Mouse (Mus musculus): Measurements from ENCODE around the gene Hps1. TPM values are rescaled to one million over a fixed set of nuclear protein-coding genes. Genes with fewer than 3 reads are reported as not detected.

Gene Hps1
- total RNA-seq (2012; rRNA removed) = 13.1 and 17.3 TPM in 2 replicates

DNA sequence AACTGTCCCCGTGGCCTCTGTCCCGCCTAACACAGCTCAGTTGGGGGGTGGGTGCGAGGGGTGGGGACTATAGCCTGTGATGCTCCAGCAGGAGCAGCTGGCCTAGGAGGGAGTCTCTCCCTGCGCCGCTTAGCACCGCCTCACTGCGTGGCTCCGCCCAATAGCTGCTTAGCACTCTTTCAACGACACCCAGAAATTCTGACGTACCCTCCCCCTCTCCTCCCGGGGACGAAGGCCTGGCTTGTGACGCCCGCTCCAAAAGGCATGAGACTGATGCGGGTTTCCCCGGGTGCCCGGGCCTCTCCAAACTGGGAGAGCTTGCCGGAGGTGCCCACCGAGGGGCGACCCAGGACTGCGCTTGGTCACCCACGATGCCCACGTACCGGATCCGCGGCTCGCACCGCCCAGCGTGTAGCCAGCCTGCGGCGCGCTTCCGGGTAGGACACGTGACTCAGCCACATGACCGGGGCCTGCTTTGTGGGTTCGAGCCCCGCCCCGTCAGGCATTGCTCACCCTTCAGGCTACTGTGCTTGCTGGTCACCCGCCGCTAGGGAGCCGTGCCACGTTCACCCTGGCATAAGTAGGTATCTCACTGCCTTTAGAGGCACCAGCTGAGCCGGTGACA is at the start of gene Hps1:
Hps1 (minus strand) TSS at position 448 of the 625 bp plus-strand sequence.
- Histone ChIP-seq H3K27ac (ENCODE audit: insufficient read depth, low read depth, low read length, poor library complexity, severe bottlenecking) (no peak within 1 kb of the TSS), H3K9me3 (ENCODE audit: control insufficient read depth, insufficient read depth, low read depth, low read length) (no peaks in the 10 kb centered on the region), H3K4me1 (ENCODE audit: control insufficient read depth in 2 of 2, insufficient read depth in 2 of 2, low read length in 2 of 2, poor library complexity in 1 of 2) (peaks cover 0 to 6% of the 10 kb centered on the region in 2 experiments; a peak in 2 of 4 replicates), H3K9ac (ENCODE audit: insufficient read depth, low read depth, low read length, poor library complexity, severe bottlenecking) (peak within 1 kb of the TSS; percentile 88), H3K36me3 (ENCODE audit: control insufficient read depth, insufficient read depth, low read length, poor library complexity, severe bottlenecking) (no peaks in the 10 kb centered on the region), H3K4me3 (ENCODE audit: insufficient read depth in 1 of 2, low read depth in 1 of 2, low read length in 2 of 2, poor library complexity in 1 of 2, severe bottlenecking in 1 of 2) (peak within 1 kb of the TSS; percentile 72 to 97)
- in situ Hi-C loops (cut with MboI; ENCODE audit: low sequenced_read_pairs in 2 of 2, unreplicated experiment in 2 of 2) = no loop called here
- DNase-seq (ENCODE audit: low read depth, low spot score) = peak; percentile 86
- TF ChIP-seq ZC3H11A (IDR thresholded peaks at IDR 0.05; ENCODE audit: borderline replicate concordance, low read depth, low read length) (no peak), MAFK (IDR thresholded peaks at IDR 0.05; ENCODE audit: insufficient read depth, low read depth, low read length) (0 out of 2 replicates have a peak, but pooled peaks have one; percentile 3), CHD2 (IDR thresholded peaks at IDR 0.05; ENCODE audit: low read depth, low read length) (no peak), HCFC1 (IDR thresholded peaks at IDR 0.05; ENCODE audit: borderline replicate concordance, insufficient read depth, low read length) (peak; percentile 57; the same call in 1 of the 2 replicates), ZNF384 (IDR thresholded peaks at IDR 0.05; ENCODE audit: low read depth, low read length) (no peak)

DNA sequence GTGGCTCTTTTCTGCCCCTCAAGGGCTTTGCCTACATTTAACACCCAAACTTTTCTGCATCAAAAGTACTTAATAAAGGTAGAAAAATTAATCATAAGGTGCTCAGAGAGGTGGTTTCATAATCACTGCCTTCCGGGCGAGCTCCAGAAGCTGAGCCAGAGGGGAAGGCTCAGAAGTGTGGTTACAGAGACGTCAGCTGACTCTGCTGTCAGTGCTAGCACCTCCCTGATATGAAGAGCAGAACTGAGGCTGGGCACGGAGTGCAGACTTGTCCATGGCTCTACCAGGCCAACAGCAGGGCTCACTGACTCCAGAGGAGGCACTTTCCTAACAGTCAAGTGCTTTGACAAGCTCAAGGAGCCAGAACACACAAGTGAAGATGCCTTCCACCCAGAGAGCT is 49.4 kb upstream of the Hps1 start:
- in situ Hi-C loops (cut with MboI; ENCODE audit: low sequenced_read_pairs in 2 of 2, unreplicated experiment in 2 of 2) = no loop called here
- H3K9me3 ChIP-seq (ENCODE audit: control insufficient read depth, insufficient read depth, low read depth, low read length) = no peaks in the 10 kb centered on the region
- H3K4me3 ChIP-seq (ENCODE audit: insufficient read depth in 1 of 2, low read depth in 1 of 2, low read length in 2 of 2, poor library complexity in 1 of 2, severe bottlenecking in 1 of 2) = no peak overlapping the region
- no peak for DNase-seq (ENCODE audit: low read depth, low spot score)
- no peaks in the 10 kb centered on the region for H3K4me1 ChIP-seq (ENCODE audit: control insufficient read depth in 2 of 2, insufficient read depth in 2 of 2, low read length in 2 of 2, poor library complexity in 1 of 2)
- no peaks in the 10 kb centered on the region for H3K36me3 ChIP-seq (ENCODE audit: control insufficient read depth, insufficient read depth, low read length, poor library complexity, severe bottlenecking)
- TF ChIP-seq ZC3H11A (IDR thresholded peaks at IDR 0.05; ENCODE audit: borderline replicate concordance, low read depth, low read length) (no peak), MAFK (IDR thresholded peaks at IDR 0.05; ENCODE audit: insufficient read depth, low read depth, low read length) (no peak)
- H3K9ac ChIP-seq (ENCODE audit: insufficient read depth, low read depth, low read length, poor library complexity, severe bottlenecking) = no peak overlapping the region
- H3K27ac ChIP-seq (ENCODE audit: insufficient read depth, low read depth, low read length, poor library complexity, severe bottlenecking) = no peak overlapping the region

DNA sequence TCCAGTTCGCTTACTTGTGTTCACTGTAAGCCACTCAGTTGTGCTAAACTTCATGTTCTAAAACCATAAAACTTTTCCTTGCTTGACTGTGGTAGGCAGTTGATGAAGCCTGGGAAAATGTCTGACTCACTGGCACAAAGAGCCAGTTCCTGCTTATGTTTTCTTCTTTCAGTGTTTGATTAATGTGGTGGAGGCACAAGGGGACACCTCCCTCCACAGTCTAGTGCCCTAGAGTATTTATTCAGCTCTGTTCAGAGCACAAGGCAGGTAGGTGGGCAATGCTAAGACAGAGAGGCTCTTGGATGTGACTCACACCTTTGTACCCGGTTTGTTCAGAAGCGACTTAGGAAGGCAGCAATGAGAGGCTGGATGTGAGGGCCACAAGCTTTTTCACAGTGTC is 48.1 kb upstream of the Hps1 start:
- no peak for TF ChIP-seq ZC3H11A (IDR thresholded peaks at IDR 0.05; ENCODE audit: borderline replicate concordance, low read depth, low read length)
- no peak for TF ChIP-seq HCFC1 (IDR thresholded peaks at IDR 0.05; ENCODE audit: borderline replicate concordance, insufficient read depth, low read length)
- TF ChIP-seq ZNF384 (IDR thresholded peaks at IDR 0.05; ENCODE audit: low read depth, low read length) = no peak
- TF ChIP-seq CHD2 (IDR thresholded peaks at IDR 0.05; ENCODE audit: low read depth, low read length) = no peak
- no peak for TF ChIP-seq MAFK (IDR thresholded peaks at IDR 0.05; ENCODE audit: insufficient read depth, low read depth, low read length)
- H3K36me3 ChIP-seq (ENCODE audit: control insufficient read depth, insufficient read depth, low read length, poor library complexity, severe bottlenecking) = no peaks in the 10 kb centered on the region
- in situ Hi-C loops (cut with MboI; ENCODE audit: low sequenced_read_pairs in 2 of 2, unreplicated experiment in 2 of 2) = no loop called here
- no peaks in the 10 kb centered on the region for H3K4me1 ChIP-seq (ENCODE audit: control insufficient read depth in 2 of 2, insufficient read depth in 2 of 2, low read length in 2 of 2, poor library complexity in 1 of 2)
- no peak overlapping the region for H3K9ac ChIP-seq (ENCODE audit: insufficient read depth, low read depth, low read length, poor library complexity, severe bottlenecking)
- H3K9me3 ChIP-seq (ENCODE audit: control insufficient read depth, insufficient read depth, low read depth, low read length) = no peaks in the 10 kb centered on the region
- H3K4me3 ChIP-seq (ENCODE audit: insufficient read depth in 1 of 2, low read depth in 1 of 2, low read length in 2 of 2, poor library complexity in 1 of 2, severe bottlenecking in 1 of 2) = no peak overlapping the region
- no peak overlapping the region for H3K27ac ChIP-seq (ENCODE audit: insufficient read depth, low read depth, low read length, poor library complexity, severe bottlenecking)
- no peak for DNase-seq (ENCODE audit: low read depth, low spot score)

DNA sequence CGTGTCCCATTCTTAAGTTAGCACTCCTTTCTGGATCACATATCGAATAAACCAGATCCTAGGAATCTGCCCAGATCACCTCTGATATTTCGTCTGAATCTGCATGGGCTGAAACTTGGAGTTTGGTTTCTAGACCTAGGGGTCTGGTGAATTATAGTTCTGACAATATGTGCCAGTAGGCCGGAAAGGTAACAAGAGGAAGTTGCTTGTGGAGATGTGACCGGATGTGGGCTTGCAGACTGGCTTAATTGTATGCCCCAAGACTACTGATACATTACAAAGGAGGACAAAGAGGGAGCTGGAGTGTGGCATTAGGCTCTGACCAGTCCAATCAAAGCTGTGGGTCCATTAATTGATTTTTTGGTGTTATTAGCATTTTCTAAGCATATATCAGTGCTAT is 40.3 kb upstream of the Hps1 start:
- Histone ChIP-seq H3K9me3 (ENCODE audit: control insufficient read depth, insufficient read depth, low read depth, low read length) (no peaks in the 10 kb centered on the region), H3K9ac (ENCODE audit: insufficient read depth, low read depth, low read length, poor library complexity, severe bottlenecking) (no peak overlapping the region), H3K27ac (ENCODE audit: insufficient read depth, low read depth, low read length, poor library complexity, severe bottlenecking) (no peak overlapping the region), H3K4me3 (ENCODE audit: insufficient read depth in 1 of 2, low read depth in 1 of 2, low read length in 2 of 2, poor library complexity in 1 of 2, severe bottlenecking in 1 of 2) (no peak overlapping the region), H3K4me1 (ENCODE audit: control insufficient read depth in 2 of 2, insufficient read depth in 2 of 2, low read length in 2 of 2, poor library complexity in 1 of 2) (no peaks in the 10 kb centered on the region), H3K36me3 (ENCODE audit: control insufficient read depth, insufficient read depth, low read length, poor library complexity, severe bottlenecking) (no peaks in the 10 kb centered on the region)
- in situ Hi-C loops (cut with MboI; ENCODE audit: low sequenced_read_pairs in 2 of 2, unreplicated experiment in 2 of 2) = loop anchor here in 1 of 2 experiments (25.0 kb wide), 1 partner anchor 592 kb away; no protein-coding TSS in a partner anchor
- no peak for DNase-seq (ENCODE audit: low read depth, low spot score)
- TF ChIP-seq CHD2 (IDR thresholded peaks at IDR 0.05; ENCODE audit: low read depth, low read length) = no peak
- no peak for TF ChIP-seq MAFK (IDR thresholded peaks at IDR 0.05; ENCODE audit: insufficient read depth, low read depth, low read length)
- no peak for TF ChIP-seq HCFC1 (IDR thresholded peaks at IDR 0.05; ENCODE audit: borderline replicate concordance, insufficient read depth, low read length)
- no peak for TF ChIP-seq ZNF384 (IDR thresholded peaks at IDR 0.05; ENCODE audit: low read depth, low read length)
- TF ChIP-seq ZC3H11A (IDR thresholded peaks at IDR 0.05; ENCODE audit: borderline replicate concordance, low read depth, low read length) = no peak
